In the genomic region with DNA sequence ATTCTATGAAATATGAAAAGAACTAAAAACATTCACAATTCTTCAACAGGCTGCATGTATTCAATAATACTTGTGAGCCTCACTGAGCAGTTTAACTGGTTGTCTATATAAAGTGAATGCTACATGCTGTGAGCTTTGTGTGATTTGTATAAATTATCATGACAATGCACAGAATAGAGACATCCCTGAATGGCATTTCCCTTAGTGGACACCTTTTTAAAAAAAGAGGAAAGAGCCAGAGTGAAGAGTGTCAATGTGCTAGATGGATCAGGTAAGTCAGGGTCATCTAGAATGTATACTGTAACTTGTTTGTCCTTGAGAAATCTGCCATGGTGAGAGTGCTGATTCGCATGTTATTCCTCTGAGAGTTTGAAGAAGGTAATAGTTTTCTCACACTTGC, we compare ENCODE assay signal across 27 mouse cellular contexts.
"Had no signal": no experiment of that assay in that cellular context is flagged by ENCODE, and none has a peak within 500 bp of the region (broad histone marks: within the 10 kb centered on the region; RNA-seq: fewer than 3 reads in every experiment).

No protein-coding gene starts in this region.

- H3K4me1 ChIP-seq: limb, embryonic 12.5 days; limb, embryonic 13.5 days; limb, embryonic 15.5 days; liver, embryonic 12.5 days; liver, embryonic 13.5 days; liver, embryonic 15.5 days; lung, embryonic 15.5 days; megakaryocyte, embryonic 14.5 days; midbrain, embryonic 12.5 days; midbrain, embryonic 13.5 days; midbrain, embryonic 15.5 days; neural tube, embryonic 12.5 days had no signal

- H3K27me3 ChIP-seq: limb, embryonic 12.5 days; limb, embryonic 13.5 days; limb, embryonic 15.5 days; liver, embryonic 12.5 days; liver, embryonic 13.5 days; liver, embryonic 15.5 days; lung, embryonic 15.5 days; megakaryocyte, embryonic 14.5 days; midbrain, embryonic 12.5 days; midbrain, embryonic 13.5 days; midbrain, embryonic 15.5 days; neural tube, embryonic 12.5 days had no signal

- H3K36me3 ChIP-seq: limb, embryonic 12.5 days; limb, embryonic 13.5 days; limb, embryonic 15.5 days; liver, embryonic 12.5 days; liver, embryonic 13.5 days; liver, embryonic 15.5 days; lung, embryonic 15.5 days; midbrain, embryonic 10.5 days; midbrain, embryonic 12.5 days; midbrain, embryonic 13.5 days; midbrain, embryonic 15.5 days; neural tube, embryonic 12.5 days had no signal

- H3K27ac ChIP-seq: limb, embryonic 12.5 days; limb, embryonic 13.5 days; limb, embryonic 15.5 days; liver, embryonic 12.5 days; liver, embryonic 13.5 days; liver, embryonic 14.5 days; liver, embryonic 15.5 days; lung, embryonic 15.5 days; macrophage; midbrain, embryonic 10.5 days; midbrain, embryonic 12.5 days; midbrain, embryonic 13.5 days; midbrain, embryonic 15.5 days; neural tube, embryonic 12.5 days had no signal

- H3K9ac ChIP-seq: limb, embryonic 12.5 days; limb, embryonic 13.5 days; limb, embryonic 15.5 days; liver, embryonic 12.5 days; liver, embryonic 13.5 days; liver, embryonic 14.5 days; liver, embryonic 15.5 days; liver, postnatal 0 days; lung, embryonic 14.5 days; lung, embryonic 15.5 days; midbrain, embryonic 12.5 days; midbrain, embryonic 13.5 days; midbrain, embryonic 15.5 days; neural tube, embryonic 12.5 days had no signal

- H3K4me3 ChIP-seq: limb, embryonic 12.5 days; limb, embryonic 13.5 days; limb, embryonic 15.5 days; liver, embryonic 12.5 days; liver, embryonic 13.5 days; liver, embryonic 15.5 days; lung, embryonic 15.5 days; megakaryocyte, embryonic 14.5 days; midbrain, embryonic 10.5 days; midbrain, embryonic 12.5 days; midbrain, embryonic 13.5 days; midbrain, embryonic 15.5 days; myocyte; neural tube, embryonic 12.5 days had no signal

- H3K9me3 ChIP-seq: limb, embryonic 12.5 days; limb, embryonic 13.5 days; limb, embryonic 15.5 days; liver, embryonic 12.5 days; liver, embryonic 13.5 days; liver, embryonic 15.5 days; lung, embryonic 15.5 days; megakaryocyte, embryonic 14.5 days; midbrain, embryonic 10.5 days; midbrain, embryonic 12.5 days; midbrain, embryonic 13.5 days; midbrain, embryonic 15.5 days; neural tube, embryonic 12.5 days had no signal

- DNase-seq: left cerebral cortex, postnatal 4 days; liver; liver, embryonic 13.5 days; liver, postnatal 0 days; lung, adult 18-20 months; lung, adult 2 months; lung, embryonic 14.5 days; lung, postnatal 10 days; lung, postnatal 14 days; lung, postnatal 36 days; lung, postnatal 4 days; midbrain, embryonic 14.5 days had no signal
